In the genomic region with DNA sequence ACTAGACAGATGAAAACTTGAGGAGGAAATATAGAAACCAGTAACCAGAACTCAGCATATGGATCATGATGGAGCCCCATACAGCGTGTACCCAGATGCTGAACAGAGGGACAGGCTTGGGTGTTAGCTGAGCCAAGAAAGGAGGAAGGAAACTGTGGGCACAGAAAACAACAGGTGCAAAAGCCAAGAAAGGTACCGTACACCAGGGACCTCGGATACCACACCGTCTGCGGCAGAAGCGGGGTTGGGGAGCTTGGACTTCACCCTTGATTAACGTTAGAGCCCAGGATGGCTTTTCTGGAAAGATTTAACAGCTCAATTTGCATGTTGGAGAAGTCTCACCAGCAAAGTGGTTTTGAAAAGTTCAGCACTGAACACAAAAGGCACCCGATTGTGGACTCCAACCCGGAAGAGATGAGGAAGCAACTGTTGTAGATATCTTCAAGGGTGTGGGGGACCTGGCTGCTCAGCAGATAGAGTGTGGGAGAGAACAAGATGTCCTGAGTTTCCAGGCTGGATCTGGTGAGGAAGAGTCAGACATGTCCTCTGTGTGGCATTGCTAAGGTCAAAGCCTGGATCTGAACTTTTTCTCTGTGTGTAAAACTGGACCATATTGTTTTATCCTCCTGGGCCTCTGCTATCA, we compare ENCODE assay signal across 19 mouse cellular contexts.
DNase-seq lines count a peak whose midpoint lies in the region; ATAC-seq and TF ChIP-seq lines count a peak whose summit lies in the region.
"Had no signal": no experiment of that assay in that cellular context is flagged by ENCODE, and none has a peak within 500 bp of the region (broad histone marks: within the 10 kb centered on the region; RNA-seq: fewer than 3 reads in every experiment).

No protein-coding gene starts in this region.

- no peak overlapping the region for H3K4me3 ChIP-seq in intestine, embryonic 15.5 days (replicated peaks)
- no peak overlapping the region for H3K4me3 ChIP-seq in intestine, embryonic 16.5 days (ENCODE audit: low read length)
- no peak overlapping the region for H3K4me3 ChIP-seq in small intestine, adult 2 months (ENCODE audit: low read depth, low read length)
- H3K4me3 ChIP-seq in forebrain, embryonic 10.5 days, result no peak overlapping the region
- H3K4me3 ChIP-seq: forebrain, embryonic 12.5 days; limb, embryonic 12.5 days; lung, embryonic 15.5 days; myocyte had no signal

- peak; percentile 35; the same call in 1 of the 2 replicates for ATAC-seq in intestine, embryonic 15.5 days
- ATAC-seq in intestine, embryonic 16.5 days, result no peak
- ATAC-seq: hindbrain, embryonic 16.5 days had no signal

- H3K27ac ChIP-seq in intestine, embryonic 15.5 days, result no peak overlapping the region
- no peak overlapping the region for H3K27ac ChIP-seq in intestine, embryonic 16.5 days (ENCODE audit: low read length)
- peak overlapping the region; percentile 5; the same call in 1 of the 2 replicates for H3K27ac ChIP-seq in small intestine, adult 2 months (ENCODE audit: insufficient read depth, low read depth, low read length)
- H3K27ac ChIP-seq in forebrain, embryonic 10.5 days, result no peak overlapping the region
- H3K27ac ChIP-seq: forebrain, embryonic 12.5 days; kidney, postnatal 0 days; limb, embryonic 12.5 days; lung, embryonic 15.5 days had no signal

- TF ChIP-seq POLR2A in small intestine, adult 2 months (IDR thresholded peaks at IDR 0.05; ENCODE audit: low read depth, low read length), result no peak

- H3K4me1 ChIP-seq in intestine, embryonic 15.5 days (replicated peaks), result no peaks in the 10 kb centered on the region
- no peaks in the 10 kb centered on the region for H3K4me1 ChIP-seq in intestine, embryonic 16.5 days (ENCODE audit: control insufficient read depth, insufficient read depth, low read length)
- peaks cover 20% of the 10 kb centered on the region; the same call in 1 of the 2 replicates for H3K4me1 ChIP-seq in small intestine, adult 2 months (ENCODE audit: control insufficient read depth, insufficient read depth, insufficient read length, low read length)
- peaks cover 21% of the 10 kb centered on the region for H3K4me1 ChIP-seq in forebrain, embryonic 10.5 days

- TF ChIP-seq CTCF in small intestine, adult 2 months (IDR thresholded peaks at IDR 0.05; ENCODE audit: extremely low read depth, insufficient read length, insufficient replicate concordance, low read depth, low read length), result no peak

- no peaks in the 10 kb centered on the region for H3K9me3 ChIP-seq in intestine, embryonic 15.5 days
- H3K9me3 ChIP-seq in intestine, embryonic 16.5 days (ENCODE audit: control insufficient read depth, low read length), result no peaks in the 10 kb centered on the region
- H3K9me3 ChIP-seq in forebrain, embryonic 10.5 days, result no peaks in the 10 kb centered on the region
- H3K9me3 ChIP-seq: forebrain, embryonic 12.5 days; limb, embryonic 12.5 days; lung, embryonic 15.5 days had no signal

- H3K27me3 ChIP-seq in intestine, embryonic 15.5 days (replicated peaks), result no peaks in the 10 kb centered on the region
- H3K27me3 ChIP-seq in intestine, embryonic 16.5 days (replicated peaks; ENCODE audit: control insufficient read depth, insufficient read depth, low read length), result no peaks in the 10 kb centered on the region
- H3K27me3 ChIP-seq in small intestine, adult 2 months (ENCODE audit: control insufficient read depth, insufficient read depth, low read length), result no peaks in the 10 kb centered on the region
- H3K27me3 ChIP-seq in forebrain, embryonic 10.5 days (ENCODE audit: poor library complexity, severe bottlenecking), result peaks cover 24% of the 10 kb centered on the region
- H3K27me3 ChIP-seq: limb, embryonic 12.5 days; lung, embryonic 15.5 days had no signal

- H3K9ac ChIP-seq in intestine, embryonic 15.5 days, result no peak overlapping the region
- no peak overlapping the region for H3K9ac ChIP-seq in intestine, embryonic 16.5 days (ENCODE audit: low read depth, low read length)
- H3K9ac ChIP-seq: forebrain, embryonic 12.5 days; limb, embryonic 12.5 days; lung, embryonic 15.5 days had no signal

- no peaks in the 10 kb centered on the region for H3K36me3 ChIP-seq in intestine, embryonic 15.5 days
- no peaks in the 10 kb centered on the region for H3K36me3 ChIP-seq in intestine, embryonic 16.5 days (ENCODE audit: control insufficient read depth, insufficient read depth, low read length)
- H3K36me3 ChIP-seq in small intestine, adult 2 months (ENCODE audit: control insufficient read depth, insufficient read depth, low read length), result no peaks in the 10 kb centered on the region
- no peaks in the 10 kb centered on the region for H3K36me3 ChIP-seq in forebrain, embryonic 10.5 days (replicated peaks)
- H3K36me3 ChIP-seq: forebrain, embryonic 12.5 days; G1E; limb, embryonic 12.5 days; lung, embryonic 15.5 days had no signal

- 89% methylated on average over 9 of the region's 9 CpGs for WGBS in intestine, embryonic 15.5 days
- WGBS in intestine, embryonic 16.5 days, result 89% methylated on average over 9 of the region's 9 CpGs
- WGBS in small intestine, adult 2 months, result 40% methylated on average over 9 of the region's 9 CpGs
- WGBS in forebrain, embryonic 10.5 days, result 92% methylated on average over 9 of the region's 9 CpGs

- no peak overlapping the region for H3K4me2 ChIP-seq in intestine, embryonic 15.5 days (replicated peaks)
- H3K4me2 ChIP-seq in intestine, embryonic 16.5 days (ENCODE audit: low read depth, low read length), result no peak overlapping the region
- H3K4me2 ChIP-seq: forebrain, embryonic 12.5 days; limb, embryonic 12.5 days; lung, embryonic 15.5 days had no signal

- intact Hi-C loops in gastrocnemius, postnatal 36 days (cut with DNase I), result no loop called here

- DNase-seq in induced T-regulatory cell, adult 2 months (ENCODE audit: low read depth), result peak; percentile 20
- DNase-seq in thymus, postnatal 36 days, result peak; percentile 24 to 27
- no peak for DNase-seq in gastrocnemius, postnatal 36 days
- DNase-seq in forebrain, embryonic 10.5 days (ENCODE audit: extremely low spot score, low spot score), result no peak
- DNase-seq in right cerebral cortex, postnatal 4 days, result no peak
- DNase-seq: adrenal gland, postnatal 36 days; cerebellum, postnatal 36 days; heart, postnatal 10 days; right cerebral cortex, postnatal 14 days had no signal

Comparison
In these comparisons a context has a peak if more than half of its experiments do, and no peak if none do; other contexts are left out.
1. DNase-seq: peak in induced T-regulatory cell, adult 2 months (single experiment) and thymus, postnatal 36 days (2 of 2); none in gastrocnemius, postnatal 36 days (0 of 2), forebrain, embryonic 10.5 days (single experiment) and right cerebral cortex, postnatal 4 days (single experiment).